Mouse (Mus musculus) neural tube, embryonic 12.5 days (tissue): Measurements from ENCODE around the gene Zc3h12d. TPM values are rescaled to one million over a fixed set of nuclear protein-coding genes. Genes with fewer than 3 reads are reported as not detected.

ENCODE experiments used
- ATAC-seq: fragments of 200-750 bp; cut with Nextera tagmentation; 2 replicates; pipeline ENCODE4 v1.8.0; 2017; ENCODE audit warnings: low read depth, mild to moderate bottlenecking, moderate TSS enrichment, moderate library complexity; ENCODE audit not compliant: low FRiP score
- H3K27ac ChIP-seq: fragments of 300-500 bp; sonication (generic); 2 replicates; pipeline ENCODE4 v1.5.1; 2016
- H3K27me3 ChIP-seq: fragments of 300-500 bp; sonication (generic); replicated peaks from 2 replicates; pipeline ENCODE4 v1.6.1; 2016; ENCODE audit warnings: mild to moderate bottlenecking
- H3K36me3 ChIP-seq: fragments of 300-500 bp; sonication (generic); 2 replicates; pipeline ENCODE4 v1.6.1; 2016; ENCODE audit warnings: mild to moderate bottlenecking
- H3K4me1 ChIP-seq: fragments of 300-500 bp; sonication (generic); 2 replicates; pipeline ENCODE4 v1.6.1; 2016
- H3K4me2 ChIP-seq: fragments of 300-500 bp; sonication (generic); replicated peaks from 2 replicates; pipeline ENCODE4 v1.6.1; 2016; ENCODE audit warnings: mild to moderate bottlenecking
- H3K4me3 ChIP-seq: fragments of 300-500 bp; sonication (generic); 2 replicates; pipeline ENCODE4 v1.5.1; 2016
- H3K9ac ChIP-seq: fragments of 300-500 bp; sonication (generic); 2 replicates; pipeline ENCODE4 v1.6.1; 2016; ENCODE audit warnings: mild to moderate bottlenecking
- H3K9me3 ChIP-seq: fragments of 300-500 bp; sonication (generic); 2 replicates; pipeline ENCODE4 v1.6.1; 2016; ENCODE audit warnings: mild to moderate bottlenecking
- WGBS: fragments of 180-500 bp; shearing (Covaris S2); methylation state at CpG from one replicate; pipeline ENCODE4 v1.1.7; 2016; 5-methylcytosine and 5-hydroxymethylcytosine counted together
- polyA plus RNA-seq: library from polyadenylated mRNA; unstranded; fragments of >200 nt; fragmentation: Nextera tagmentation; extraction: Ambion mirVana; gene quantifications from 2 replicates; pipeline ENCODE4 v1.2.1, GENCODE M21; 2016

The Zc3h12d gene
- polyA plus RNA-seq, result 0.05 and 0.09 TPM in 2 replicates

- WGBS, result 5% methylated on average over 15 of the region's 15 CpGs
- Histone ChIP-seq H3K4me1 (no peaks in the 10 kb centered on the region; the same call in 1 of the 2 replicates), H3K9ac (no peak within 1 kb of the TSS), H3K27me3 (no peaks in the 10 kb centered on the region), H3K4me3 (no peak within 1 kb of the TSS), H3K36me3 (no peaks in the 10 kb centered on the region; the same call in 1 of the 2 replicates), H3K27ac (no peak within 1 kb of the TSS), H3K9me3 (no peaks in the 10 kb centered on the region), H3K4me2 (peak within 1 kb of the TSS; percentile 47)
- peak; percentile 53; the same call in 1 of the 2 replicates for ATAC-seq
Observed at GRCm38 (mm10) chr10:7832171-7832676, at the start of gene Zc3h12d. Gene Zc3h12d, plus strand, starts transcription at chr10:7832470.

GRCm38 (mm10) chr10:7787319-7787718, 45.0 kb upstream of the Zc3h12d start:
- no peak overlapping the region for H3K4me3 ChIP-seq
- no peak overlapping the region for H3K9ac ChIP-seq
- peaks cover 2% of the 10 kb centered on the region; the same call in 1 of the 2 replicates for H3K4me1 ChIP-seq
- ATAC-seq, result no peak
- H3K9me3 ChIP-seq, result no peaks in the 10 kb centered on the region
- peaks cover 16% of the 10 kb centered on the region; the same call in 1 of the 2 replicates for H3K36me3 ChIP-seq
- 43% methylated on average over 2 of the region's 2 CpGs for WGBS
- no peak overlapping the region for H3K4me2 ChIP-seq
- no peaks in the 10 kb centered on the region for H3K27me3 ChIP-seq
- H3K27ac ChIP-seq, result no peak overlapping the region

GRCm38 (mm10) chr10:7792254-7792750, 40.0 kb upstream of the Zc3h12d start:
- H3K27ac ChIP-seq, result no peak overlapping the region
- H3K9ac ChIP-seq, result peak overlapping the region; percentile 82
- H3K36me3 ChIP-seq, result peaks cover 27% of the 10 kb centered on the region
- peaks cover 8% of the 10 kb centered on the region for H3K4me1 ChIP-seq
- H3K4me3 ChIP-seq, result peak overlapping the region; percentile 86
- H3K4me2 ChIP-seq, result peak overlapping the region; percentile 76
- peak; percentile 77 for ATAC-seq
- H3K9me3 ChIP-seq, result no peaks in the 10 kb centered on the region
- WGBS, result under 1% methylated on average over 10 of the region's 10 CpGs
- no peaks in the 10 kb centered on the region for H3K27me3 ChIP-seq

- peak within 1 kb of the TSS; percentile 82 for H3K9ac ChIP-seq
- peak; percentile 95 for ATAC-seq
- H3K36me3 ChIP-seq, result peaks cover 33% of the 10 kb centered on the region
- H3K4me3 ChIP-seq, result peak within 1 kb of the TSS; percentile 86
- no peak within 1 kb of the TSS for H3K27ac ChIP-seq
- no peaks in the 10 kb centered on the region for H3K27me3 ChIP-seq
- under 1% methylated on average over 52 of the region's 52 CpGs for WGBS
- H3K4me1 ChIP-seq, result peaks cover 8% of the 10 kb centered on the region
- H3K4me2 ChIP-seq, result peak within 1 kb of the TSS; percentile 76
- H3K9me3 ChIP-seq, result no peaks in the 10 kb centered on the region
Observed at GRCm38 (mm10) chr10:7792751-7793385, 39.4 kb upstream of the Zc3h12d start, which contains the start of the genes Ginm1 and Ppil4. Gene Ginm1, minus strand, starts transcription at chr10:7792824. Gene Ppil4, plus strand, starts transcription at chr10:7792891.

- no peaks in the 10 kb centered on the region for H3K9me3 ChIP-seq
- H3K4me1 ChIP-seq, result no peaks in the 10 kb centered on the region
- H3K4me2 ChIP-seq, result no peak overlapping the region
- no peak overlapping the region for H3K27ac ChIP-seq
- no peak for ATAC-seq
- no peak overlapping the region for H3K4me3 ChIP-seq
- 95% methylated on average over 3 of the region's 3 CpGs for WGBS
- H3K27me3 ChIP-seq, result no peaks in the 10 kb centered on the region
- H3K9ac ChIP-seq, result no peak overlapping the region
- peaks cover 81% of the 10 kb centered on the region for H3K36me3 ChIP-seq
Observed at GRCm38 (mm10) chr10:7801258-7801657, 31.0 kb upstream of the Zc3h12d start.

GRCm38 (mm10) chr10:7802519-7803140, 29.6 kb upstream of the Zc3h12d start:
- no peak for ATAC-seq
- Histone ChIP-seq H3K27ac (no peak overlapping the region), H3K36me3 (peaks cover 71% of the 10 kb centered on the region), H3K4me3 (no peak overlapping the region), H3K27me3 (no peaks in the 10 kb centered on the region), H3K9ac (no peak overlapping the region), H3K4me1 (no peaks in the 10 kb centered on the region), H3K4me2 (no peak overlapping the region), H3K9me3 (no peaks in the 10 kb centered on the region)
- 94% methylated on average over 2 of the region's 2 CpGs for WGBS

GRCm38 (mm10) chr10:7809937-7810336, 22.3 kb upstream of the Zc3h12d start:
- H3K36me3 ChIP-seq, result peaks cover 50% of the 10 kb centered on the region
- no peaks in the 10 kb centered on the region for H3K27me3 ChIP-seq
- H3K4me3 ChIP-seq, result no peak overlapping the region
- peak; percentile 37; the same call in 1 of the 2 replicates for ATAC-seq
- no peak overlapping the region for H3K4me2 ChIP-seq
- H3K9ac ChIP-seq, result no peak overlapping the region
- H3K27ac ChIP-seq, result no peak overlapping the region
- H3K9me3 ChIP-seq, result no peaks in the 10 kb centered on the region
- H3K4me1 ChIP-seq, result no peaks in the 10 kb centered on the region
- WGBS, result 52% methylated on average over 2 of the region's 2 CpGs

GRCm38 (mm10) chr10:7816476-7816875, 15.8 kb upstream of the Zc3h12d start:
- peaks cover 55% of the 10 kb centered on the region for H3K36me3 ChIP-seq
- ATAC-seq, result no peak
- no peak overlapping the region for H3K4me3 ChIP-seq
- no peak overlapping the region for H3K9ac ChIP-seq
- H3K27me3 ChIP-seq, result no peaks in the 10 kb centered on the region
- no peaks in the 10 kb centered on the region for H3K4me1 ChIP-seq
- 95% methylated on average over 2 of the region's 2 CpGs for WGBS
- H3K9me3 ChIP-seq, result no peaks in the 10 kb centered on the region
- H3K4me2 ChIP-seq, result no peak overlapping the region
- no peak overlapping the region for H3K27ac ChIP-seq

GRCm38 (mm10) chr10:7818676-7819075, 13.6 kb upstream of the Zc3h12d start:
- Histone ChIP-seq H3K27ac (no peak overlapping the region), H3K4me1 (no peaks in the 10 kb centered on the region), H3K4me3 (no peak overlapping the region), H3K36me3 (peaks cover 58% of the 10 kb centered on the region), H3K9ac (no peak overlapping the region), H3K27me3 (no peaks in the 10 kb centered on the region), H3K4me2 (no peak overlapping the region), H3K9me3 (no peaks in the 10 kb centered on the region)
- WGBS, result 94% methylated on average over 4 of the region's 4 CpGs
- ATAC-seq, result no peak

- ATAC-seq, result no peak
- Histone ChIP-seq H3K4me2 (no peak overlapping the region), H3K4me3 (no peak overlapping the region), H3K4me1 (no peaks in the 10 kb centered on the region), H3K36me3 (peaks cover 58% of the 10 kb centered on the region), H3K9ac (no peak overlapping the region), H3K9me3 (no peaks in the 10 kb centered on the region), H3K27ac (no peak overlapping the region), H3K27me3 (no peaks in the 10 kb centered on the region)
- WGBS, result 95% methylated on average over 4 of the region's 4 CpGs
Observed at GRCm38 (mm10) chr10:7819156-7819555, 13.1 kb upstream of the Zc3h12d start.

GRCm38 (mm10) chr10:7819603-7820002, 12.7 kb upstream of the Zc3h12d start:
- ATAC-seq, result no peak
- Histone ChIP-seq H3K9ac (no peak overlapping the region), H3K4me1 (no peaks in the 10 kb centered on the region), H3K9me3 (no peaks in the 10 kb centered on the region), H3K4me2 (no peak overlapping the region), H3K27me3 (no peaks in the 10 kb centered on the region), H3K27ac (no peak overlapping the region), H3K4me3 (no peak overlapping the region), H3K36me3 (peaks cover 53% of the 10 kb centered on the region)
- WGBS, result 96% methylated on average over 4 of the region's 4 CpGs

GRCm38 (mm10) chr10:7820171-7820570, 12.1 kb upstream of the Zc3h12d start:
- ATAC-seq, result no peak
- Histone ChIP-seq H3K4me1 (no peaks in the 10 kb centered on the region), H3K4me2 (no peak overlapping the region), H3K4me3 (no peak overlapping the region), H3K36me3 (peaks cover 51% of the 10 kb centered on the region), H3K27ac (no peak overlapping the region), H3K27me3 (no peaks in the 10 kb centered on the region), H3K9ac (no peak overlapping the region), H3K9me3 (no peaks in the 10 kb centered on the region)
- WGBS, result 92% methylated on average over 5 of the region's 5 CpGs
